Mouse (Mus musculus) MN1 (cell line): Measurements from ENCODE around the gene Sox5.
A peak's percentile ranks its signal among the peaks of the same experiment; 100 is the strongest.

Experiments
- DNase-seq: peaks from one replicate; pipeline ENCODE4 v3.0.0-alpha.2; 2016; ENCODE audit warnings: low spot score

The Sox5 gene

GRCm38 (mm10) chr6:144716376-144716775 is 65.4 kb downstream of the Sox5 start:
- no peak for DNase-seq

- peak; percentile 7 for DNase-seq
These were observed 69.9 kb downstream of the Sox5 start for GRCm38 (mm10) chr6:144711841-144712240.

- peak; percentile 21 for DNase-seq
These were observed 71.0 kb downstream of the Sox5 start for GRCm38 (mm10) chr6:144710816-144711215.

GRCm38 (mm10) chr6:144709614-144710180 is 72.1 kb downstream of the Sox5 start:
- DNase-seq = no peak

- no peak for DNase-seq
These were observed 73.4 kb downstream of the Sox5 start for GRCm38 (mm10) chr6:144708410-144708809.

GRCm38 (mm10) chr6:144707976-144708375 is 73.8 kb downstream of the Sox5 start:
- DNase-seq = no peak

- no peak for DNase-seq
These were observed 76.8 kb downstream of the Sox5 start for GRCm38 (mm10) chr6:144704962-144705361.

GRCm38 (mm10) chr6:144695660-144696059 is 86.1 kb downstream of the Sox5 start:
- no peak for DNase-seq

GRCm38 (mm10) chr6:144693211-144693899 is 88.4 kb downstream of the Sox5 start:
- DNase-seq = no peak

GRCm38 (mm10) chr6:144691298-144692041 is 90.3 kb downstream of the Sox5 start:
- DNase-seq = no peak

GRCm38 (mm10) chr6:144689076-144689475 is 92.7 kb downstream of the Sox5 start:
- no peak for DNase-seq

GRCm38 (mm10) chr6:144687681-144688080 is 94.1 kb downstream of the Sox5 start:
- no peak for DNase-seq

- no peak for DNase-seq
These were observed 100.6 kb downstream of the Sox5 start for GRCm38 (mm10) chr6:144681045-144681789.

GRCm38 (mm10) chr6:144677491-144678133 is 104.2 kb downstream of the Sox5 start:
- no peak for DNase-seq

GRCm38 (mm10) chr6:144675111-144675510 is 106.7 kb downstream of the Sox5 start:
- DNase-seq = no peak

GRCm38 (mm10) chr6:144673906-144674305 is 107.9 kb downstream of the Sox5 start:
- no peak for DNase-seq

- DNase-seq = no peak
These were observed 111.2 kb downstream of the Sox5 start for GRCm38 (mm10) chr6:144670433-144671167.

GRCm38 (mm10) chr6:144666617-144667016 is 115.2 kb downstream of the Sox5 start:
- DNase-seq = no peak

- DNase-seq = no peak
These were observed 117.0 kb downstream of the Sox5 start for GRCm38 (mm10) chr6:144664765-144665164.

- DNase-seq = no peak
These were observed 118.2 kb downstream of the Sox5 start for GRCm38 (mm10) chr6:144663516-144664074.
